Mouse (Mus musculus) intestine, embryonic 16.5 days (tissue): ENCODE measurements around the gene Mllt10. TPM values are rescaled to one million over a fixed set of nuclear protein-coding genes. Genes with fewer than 3 reads are reported as not detected.
A peak's percentile ranks its signal among the peaks of the same experiment; 100 is the strongest.

Experiments used
- ATAC-seq: fragments of 200-750 bp; cut with Nextera tagmentation; 2 replicates; pipeline ENCODE4 v1.8.0; 2017; ENCODE audit warnings: moderate TSS enrichment, moderate library complexity
- H3K27ac ChIP-seq: fragments of 300-500 bp; sonication (generic); 2 replicates; pipeline ENCODE4 v1.5.1; 2014; ENCODE audit warnings: mild to moderate bottlenecking, low read length
- H3K27me3 ChIP-seq: fragments of 300-500 bp; sonication (generic); replicated peaks from 2 replicates; pipeline ENCODE4 v1.6.1; 2014; ENCODE audit warnings: low read length, control low read depth, mixed read lengths; ENCODE audit not compliant: control insufficient read depth, insufficient read depth
- H3K36me3 ChIP-seq: fragments of 300-500 bp; sonication (generic); 2 replicates; pipeline ENCODE4 v1.6.1; 2014; ENCODE audit warnings: low read length, control low read depth; ENCODE audit not compliant: control insufficient read depth, insufficient read depth
- H3K4me1 ChIP-seq: fragments of 300-500 bp; sonication (generic); 2 replicates; pipeline ENCODE4 v1.6.1; 2014; ENCODE audit warnings: low read length, control low read depth, mixed read lengths; ENCODE audit not compliant: control insufficient read depth, insufficient read depth
- H3K4me2 ChIP-seq: fragments of 300-500 bp; sonication (generic); 2 replicates; pipeline ENCODE4 v1.6.1; 2014; ENCODE audit warnings: low read depth, low read length, control low read depth
- H3K4me3 ChIP-seq: fragments of 300-500 bp; sonication (generic); 2 replicates; pipeline ENCODE4 v1.5.1; 2014; ENCODE audit warnings: mild to moderate bottlenecking, low read length
- H3K9ac ChIP-seq: fragments of 300-500 bp; sonication (generic); 2 replicates; pipeline ENCODE4 v1.6.1; 2014; ENCODE audit warnings: low read depth, low read length
- H3K9me3 ChIP-seq: fragments of 300-500 bp; sonication (generic); 2 replicates; pipeline ENCODE4 v1.6.1; 2016; ENCODE audit warnings: low read length, control low read depth; ENCODE audit not compliant: control insufficient read depth
- WGBS: fragments of 180-500 bp; shearing (Covaris S2); extraction: QIAGEN DNeasy Blood & Tissue Kit; methylation state at CpG from one replicate; pipeline ENCODE4 v1.1.7; 2014; 5-methylcytosine and 5-hydroxymethylcytosine counted together
- polyA plus RNA-seq: library from polyadenylated mRNA; unstranded; fragments of >200 nt; fragmentation: Nextera tagmentation; extraction: Ambion mirVana; gene quantifications from 2 replicates; pipeline ENCODE4 v1.2.1, GENCODE M21; 2015

The Mllt10 gene
- polyA plus RNA-seq, 1 experiment from 2014 or later: 47.2 TPM

DNA sequence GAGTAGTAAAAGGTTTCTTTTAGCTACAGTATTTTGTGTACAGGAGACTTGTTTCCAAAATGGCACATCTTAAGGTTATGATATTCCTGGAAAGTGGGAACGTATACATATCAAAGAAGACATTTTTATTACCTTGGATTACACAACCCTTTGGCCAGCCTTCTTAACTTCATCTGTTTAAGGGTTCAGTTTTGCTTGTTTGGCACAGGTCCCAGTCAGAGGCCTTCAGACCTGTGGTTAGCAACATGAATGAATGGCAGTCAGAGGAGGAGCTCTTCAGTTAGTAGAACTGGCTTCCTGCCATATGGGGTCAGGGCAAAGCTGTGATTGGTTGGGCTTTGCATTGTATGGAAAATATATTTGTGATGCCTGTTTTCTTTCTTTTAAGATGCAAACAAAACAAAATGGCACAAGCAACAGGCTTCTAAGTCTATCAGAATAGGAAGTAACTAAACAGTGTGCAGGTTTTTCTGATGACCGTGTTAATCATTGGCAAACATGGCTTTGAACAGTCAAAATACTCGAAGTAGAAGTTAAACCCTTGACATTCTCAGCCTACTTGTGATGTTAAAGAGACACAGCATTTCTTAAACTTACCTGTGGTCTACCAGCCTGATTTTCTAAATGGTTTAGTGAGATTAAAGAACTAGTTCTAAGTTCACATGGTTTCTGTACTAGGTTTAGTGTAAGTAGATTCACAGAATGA lies 140.8 kb downstream of the Mllt10 start:
- H3K27ac ChIP-seq: no peak overlapping the region
- H3K9me3 ChIP-seq: no peaks in the 10 kb centered on the region
- no peak overlapping the region for H3K4me3 ChIP-seq
- no peaks in the 10 kb centered on the region for H3K4me1 ChIP-seq
- 55% methylated on average over 3 of the region's 3 CpGs for WGBS
- H3K4me2 ChIP-seq: no peak overlapping the region
- no peaks in the 10 kb centered on the region for H3K27me3 ChIP-seq
- ATAC-seq: peak; percentile 97
- H3K36me3 ChIP-seq: no peaks in the 10 kb centered on the region
- no peak overlapping the region for H3K9ac ChIP-seq

- H3K4me3 ChIP-seq: no peak overlapping the region
- H3K4me1 ChIP-seq: no peaks in the 10 kb centered on the region
- no peak overlapping the region for H3K9ac ChIP-seq
- H3K9me3 ChIP-seq: no peaks in the 10 kb centered on the region
- H3K4me2 ChIP-seq: no peak overlapping the region
- H3K27ac ChIP-seq: no peak overlapping the region
- 75% methylated on average over 1 of the region's 1 CpGs for WGBS
- no peak for ATAC-seq
- no peaks in the 10 kb centered on the region for H3K27me3 ChIP-seq
- peaks cover 9% of the 10 kb centered on the region for H3K36me3 ChIP-seq
Measured at GRCm38 (mm10) chr2:18201820-18202462, 146.9 kb downstream of the Mllt10 start.

DNA sequence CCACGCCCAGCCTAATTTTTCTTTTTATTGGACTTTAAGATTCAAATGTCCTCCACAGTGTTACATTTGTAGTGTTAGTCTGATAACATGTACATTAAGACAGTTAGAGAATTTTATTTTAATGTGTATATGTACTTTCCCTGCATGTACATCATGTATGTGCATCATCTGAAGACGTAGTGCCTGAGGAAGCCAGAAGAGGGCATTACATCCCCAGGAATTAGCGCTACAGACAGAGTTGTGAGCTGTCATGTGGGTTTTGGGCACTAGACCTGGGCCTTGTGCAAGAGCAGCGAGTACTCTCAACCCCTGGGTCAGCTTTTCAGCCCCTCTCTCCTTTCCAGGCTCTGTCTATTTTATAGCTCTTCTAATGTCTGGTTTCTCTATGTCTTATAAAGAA lies 147.9 kb downstream of the Mllt10 start:
- no peak for ATAC-seq

DNA sequence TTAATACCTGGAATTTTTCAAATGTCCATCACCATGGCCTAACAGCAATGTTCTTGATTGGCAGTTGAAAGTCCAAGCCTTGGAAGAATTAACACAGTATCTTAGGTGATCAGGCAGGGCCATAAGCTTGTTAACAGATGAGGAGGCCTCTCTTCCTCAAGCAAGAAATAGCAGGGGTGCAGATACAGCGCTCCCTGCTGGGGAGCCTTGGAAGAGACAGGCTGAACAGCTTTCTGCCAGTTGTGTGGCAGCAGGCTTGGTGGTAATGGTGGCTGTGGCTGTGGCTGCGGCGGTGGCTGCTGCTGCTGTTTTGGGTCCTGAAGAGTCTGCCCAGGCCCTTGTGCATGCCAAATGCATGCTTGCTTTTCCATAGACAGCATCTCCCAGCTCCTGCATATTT lies 150.1 kb downstream of the Mllt10 start:
- Histone ChIP-seq H3K27ac (no peak overlapping the region), H3K4me1 (no peaks in the 10 kb centered on the region), H3K9ac (no peak overlapping the region), H3K9me3 (no peaks in the 10 kb centered on the region), H3K36me3 (peaks cover 12% of the 10 kb centered on the region), H3K27me3 (no peaks in the 10 kb centered on the region), H3K4me2 (no peak overlapping the region), H3K4me3 (no peak overlapping the region)
- peak; percentile 57 for ATAC-seq
- WGBS: 71% methylated on average over 3 of the region's 3 CpGs

More for the DNA sequence above, 147.9 kb downstream of the Mllt10 start:
- H3K27me3 ChIP-seq: no peaks in the 10 kb centered on the region
- WGBS: 95% methylated on average over 4 of the region's 4 CpGs
- H3K9me3 ChIP-seq: no peaks in the 10 kb centered on the region
- H3K4me3 ChIP-seq: no peak overlapping the region
- H3K9ac ChIP-seq: no peak overlapping the region
- H3K4me2 ChIP-seq: no peak overlapping the region
- peaks cover 10% of the 10 kb centered on the region for H3K36me3 ChIP-seq
- no peaks in the 10 kb centered on the region for H3K4me1 ChIP-seq
- H3K27ac ChIP-seq: no peak overlapping the region

DNA sequence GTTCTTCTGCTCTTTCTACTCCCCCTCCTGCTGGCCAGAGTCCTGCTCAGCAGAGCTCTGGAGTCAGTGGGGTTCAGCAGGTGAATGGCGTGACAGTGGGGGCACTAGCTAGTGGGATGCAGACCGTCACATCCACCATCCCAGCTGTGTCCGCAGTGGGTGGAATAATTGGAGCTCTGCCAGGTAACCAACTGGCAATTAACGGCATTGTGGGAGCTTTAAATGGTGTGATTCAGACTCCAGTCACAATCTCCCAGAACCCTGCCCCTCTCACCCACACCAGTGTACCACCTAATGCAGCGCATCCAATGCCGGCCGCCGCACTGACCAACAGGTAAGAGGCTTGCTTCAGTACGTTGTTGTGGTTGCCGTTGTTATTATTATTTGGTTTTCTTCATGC lies 151.8 kb downstream of the Mllt10 start:
- no peak for ATAC-seq
- H3K4me3 ChIP-seq: no peak overlapping the region
- H3K36me3 ChIP-seq: peaks cover 16% of the 10 kb centered on the region
- WGBS: 81% methylated on average over 10 of the region's 10 CpGs
- no peak overlapping the region for H3K27ac ChIP-seq
- no peaks in the 10 kb centered on the region for H3K9me3 ChIP-seq
- no peaks in the 10 kb centered on the region for H3K27me3 ChIP-seq
- H3K4me1 ChIP-seq: no peaks in the 10 kb centered on the region
- H3K9ac ChIP-seq: no peak overlapping the region
- no peak overlapping the region for H3K4me2 ChIP-seq

DNA sequence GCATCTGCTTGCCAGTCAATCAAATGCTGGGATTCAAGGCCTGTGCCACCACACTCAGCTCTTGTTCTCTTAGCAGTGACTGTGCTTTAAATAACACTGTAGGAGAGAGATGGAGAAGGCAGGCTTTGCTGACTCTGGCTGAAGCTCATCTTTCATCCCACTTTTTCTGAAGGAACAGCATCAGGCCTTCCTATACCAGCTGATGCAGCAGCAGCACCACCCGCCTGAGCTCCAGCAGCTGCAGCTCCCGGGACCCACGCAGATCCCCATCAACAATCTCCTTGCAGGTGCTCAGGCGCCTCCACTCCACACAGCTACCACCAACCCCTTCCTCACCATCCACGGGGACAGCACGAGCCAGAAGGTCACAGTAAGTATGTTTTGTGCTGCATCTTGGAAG lies 153.5 kb downstream of the Mllt10 start:
- Histone ChIP-seq H3K4me1 (no peaks in the 10 kb centered on the region), H3K4me2 (no peak overlapping the region), H3K4me3 (no peak overlapping the region), H3K27me3 (no peaks in the 10 kb centered on the region), H3K36me3 (peaks cover 22% of the 10 kb centered on the region), H3K9ac (no peak overlapping the region), H3K27ac (no peak overlapping the region), H3K9me3 (no peaks in the 10 kb centered on the region)
- ATAC-seq: no peak
- WGBS: 79% methylated on average over 6 of the region's 6 CpGs

- Histone ChIP-seq H3K4me2 (no peak overlapping the region), H3K4me3 (no peak overlapping the region), H3K9ac (no peak overlapping the region), H3K9me3 (no peaks in the 10 kb centered on the region), H3K4me1 (no peaks in the 10 kb centered on the region), H3K36me3 (peaks cover 22% of the 10 kb centered on the region), H3K27me3 (no peaks in the 10 kb centered on the region), H3K27ac (no peak overlapping the region)
- WGBS: 88% methylated on average over 7 of the region's 7 CpGs
- no peak for ATAC-seq
Measured at GRCm38 (mm10) chr2:18209211-18209823, 154.3 kb downstream of the Mllt10 start.

DNA sequence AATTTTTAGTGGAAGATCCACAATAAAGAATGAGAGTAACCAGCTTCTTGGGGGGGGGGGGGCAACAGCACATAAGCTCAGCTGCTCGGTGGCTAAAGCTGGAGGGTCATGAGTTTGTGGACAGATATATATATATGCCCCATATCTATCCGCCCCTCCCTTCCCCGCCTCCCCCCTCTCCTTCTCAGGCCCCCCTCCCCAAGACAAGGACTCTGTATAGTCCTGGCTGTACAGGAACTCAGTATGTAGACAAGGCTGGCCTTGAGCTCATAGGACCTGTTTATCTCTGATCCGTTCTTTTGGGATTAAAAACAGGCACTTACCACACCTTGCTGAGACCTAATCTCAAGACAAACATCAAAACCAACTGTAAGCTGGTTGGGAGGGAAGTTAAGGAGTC lies 154.9 kb downstream of the Mllt10 start:
- Histone ChIP-seq H3K9ac (no peak overlapping the region), H3K9me3 (no peaks in the 10 kb centered on the region), H3K27ac (no peak overlapping the region), H3K36me3 (peaks cover 20% of the 10 kb centered on the region), H3K4me2 (no peak overlapping the region), H3K27me3 (no peaks in the 10 kb centered on the region), H3K4me3 (no peak overlapping the region), H3K4me1 (no peaks in the 10 kb centered on the region)
- 83% methylated on average over 4 of the region's 4 CpGs for WGBS
- no peak for ATAC-seq

DNA sequence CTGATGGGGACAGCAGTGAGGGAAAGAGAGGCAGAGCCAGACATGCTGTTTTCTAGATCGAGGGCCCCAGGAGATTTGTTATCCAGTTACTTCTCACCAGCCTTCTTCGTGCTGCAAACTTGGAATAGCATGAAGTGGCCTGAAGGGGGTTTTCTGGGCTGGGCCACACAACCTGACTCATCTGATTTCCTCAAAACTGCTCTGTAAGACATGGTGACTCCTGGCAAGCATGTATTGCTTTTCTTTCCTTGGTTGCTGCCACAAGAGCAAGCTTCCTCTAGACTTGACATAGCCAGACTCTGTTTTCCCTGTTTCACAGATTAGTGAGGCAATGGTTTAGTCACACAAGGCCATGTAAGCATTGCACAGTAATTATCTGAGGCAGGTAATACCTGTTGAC lies 159.0 kb downstream of the Mllt10 start:
- no peaks in the 10 kb centered on the region for H3K27me3 ChIP-seq
- H3K36me3 ChIP-seq: peaks cover 16% of the 10 kb centered on the region; the same call in 1 of the 2 replicates
- 89% methylated on average over 2 of the region's 2 CpGs for WGBS

More for the DNA sequence above, 159.0 kb downstream of the Mllt10 start:
- no peak overlapping the region for H3K4me2 ChIP-seq
- H3K4me1 ChIP-seq: no peaks in the 10 kb centered on the region
- H3K9ac ChIP-seq: no peak overlapping the region
- H3K4me3 ChIP-seq: no peak overlapping the region
- ATAC-seq: no peak
- H3K27ac ChIP-seq: no peak overlapping the region
- no peaks in the 10 kb centered on the region for H3K9me3 ChIP-seq
